Mouse (Mus musculus) heart, adult 2 months (tissue): ENCODE data around the gene Eif3d.

Experiments used
- CTCF ChIP-seq: fragments of 200-600 bp; IDR thresholded peaks from 2 replicates; pipeline ENCODE4 v1.8.1; 2022; ENCODE audit warnings: antibody characterized with exemption, mild to moderate bottlenecking, moderate library complexity
- EP300 ChIP-seq: fragments of 200-500 bp; IDR thresholded peaks from 2 replicates; pipeline ENCODE4 v1.6.1; 2011; ENCODE audit warnings: low read depth, low read length, control low read depth; ENCODE audit not compliant: insufficient read depth
- POLR2A ChIP-seq: fragments of 200-500 bp; IDR thresholded peaks from 2 replicates; pipeline ENCODE4 v1.6.1; 2011; ENCODE audit warnings: mild to moderate bottlenecking, low read depth, low read length, control low read depth; ENCODE audit not compliant: insufficient read depth

DNA sequence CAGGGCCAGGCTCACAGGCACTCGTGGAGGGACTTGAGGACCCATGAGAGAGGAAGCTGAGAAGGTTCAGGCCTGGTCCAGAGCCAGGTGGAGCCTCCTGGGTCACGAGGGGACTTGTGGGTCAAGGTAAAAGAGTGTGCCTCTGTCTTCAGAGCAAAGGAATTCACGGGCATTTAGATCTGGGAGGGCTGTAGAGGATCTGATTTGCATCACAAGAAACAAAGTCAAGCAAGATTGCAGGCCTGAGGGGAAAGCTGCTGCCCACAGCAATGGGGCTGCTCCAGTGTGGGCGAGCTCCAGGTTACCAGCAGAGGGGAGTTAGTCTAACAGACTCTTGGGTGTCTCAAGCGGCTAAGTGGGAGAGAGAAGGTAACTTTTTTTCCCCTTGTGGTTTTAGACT lies 30.8 kb upstream of the Eif3d start:
- TF ChIP-seq EP300 (no peak), CTCF (no peak), POLR2A (no peak)
